Mouse (Mus musculus) C2C12 (cell line): ENCODE measurements around the gene Scfd2. TPM values are rescaled to one million over a fixed set of nuclear protein-coding genes. Genes with fewer than 3 reads are reported as not detected.

ENCODE experiments used
- H3K27me3 ChIP-seq: one replicate; pipeline ENCODE4 v1.6.1; 2011; ENCODE audit not compliant: control insufficient read depth, insufficient read depth, insufficient read length
- H3K36me3 ChIP-seq: one replicate; pipeline ENCODE4 v1.6.1; 2011; ENCODE audit not compliant: control insufficient read depth, insufficient read depth
- H3K4me3 ChIP-seq: one replicate; pipeline ENCODE4 v1.5.1; 2011; ENCODE audit warnings: mild to moderate bottlenecking, control low read depth; ENCODE audit not compliant: poor library complexity, insufficient read depth, severe bottlenecking
- H3K79me2 ChIP-seq: one replicate; pipeline ENCODE4 v1.6.1; 2011; ENCODE audit not compliant: control insufficient read depth, insufficient read depth
- H3K79me3 ChIP-seq: one replicate; pipeline ENCODE4 v1.6.1; 2011; ENCODE audit warnings: low read depth, control low read depth
- H3ac ChIP-seq: one replicate; pipeline ENCODE3; 2011; ENCODE audit warnings: low read depth; ENCODE audit not compliant: control insufficient read depth, insufficient read length
- CEBPB ChIP-seq: IDR thresholded peaks from one replicate; pipeline ENCODE4 v1.6.1; 2011; ENCODE audit warnings: low read depth, mild to moderate bottlenecking, control low read depth, moderate library complexity
- CTCF ChIP-seq: IDR thresholded peaks from one replicate; pipeline ENCODE4 v1.5.1; 2011; ENCODE audit not compliant: control insufficient read depth, insufficient read depth, insufficient read length
- FOSL1 ChIP-seq: IDR thresholded peaks from one replicate; pipeline ENCODE4 v1.8.0; 2011; ENCODE audit warnings: mild to moderate bottlenecking, low read length; ENCODE audit not compliant: poor library complexity, insufficient read depth, severe bottlenecking
- MAX ChIP-seq: IDR thresholded peaks from one replicate; pipeline ENCODE4 v1.6.1; 2011; ENCODE audit warnings: mild to moderate bottlenecking, control low read depth
- MYOD1 ChIP-seq: IDR thresholded peaks from one replicate; pipeline ENCODE4 v1.6.1; 2011; ENCODE audit warnings: low read depth; ENCODE audit not compliant: control insufficient read depth, insufficient read length
- MYOG ChIP-seq: IDR thresholded peaks from one replicate; pipeline ENCODE4 v1.6.1; 2011; ENCODE audit not compliant: control insufficient read depth, insufficient read length; ENCODE audit errors: extremely low read depth
- USF1 ChIP-seq: IDR thresholded peaks from one replicate; pipeline ENCODE4 v1.6.1; 2011; ENCODE audit warnings: low read depth, mild to moderate bottlenecking, control low read depth, moderate library complexity
- long read RNA-seq, 2 experiments: library from polyadenylated mRNA; unstranded; transcript quantifications; one replicate each; pipeline ENCODE4 v2.0.0; 2019 to 2020
- polyA plus RNA-seq: library from polyadenylated mRNA; unstranded; fragments of >200 nt; fragmentation: generic; extraction: Trizol; gene quantifications from one replicate; pipeline ENCODE4 v1.2.1, GENCODE M21; 2012; ENCODE audit warnings: missing spikeins

Scfd2 gene
- polyA plus RNA-seq, result 5.8 TPM
- long read RNA-seq, experiment 1, transcript Scfd2-201 (9 exons, 3,672 nt), result major isoform, 7 of 9 reads
- long read RNA-seq, experiment 1, partial matches to known transcripts, result 0 of 9 reads
- long read RNA-seq, experiment 1, other reads (novel, unspliced or antisense), result 2 of 9 reads
- long read RNA-seq, experiment 2, transcript Scfd2-201 (9 exons, 3,672 nt), result major isoform, 41 of 52 reads
- long read RNA-seq, experiment 2, partial matches to known transcripts, result 1 of 52 reads
- long read RNA-seq, experiment 2, other reads (novel, unspliced or antisense), result 8 of 52 reads

DNA sequence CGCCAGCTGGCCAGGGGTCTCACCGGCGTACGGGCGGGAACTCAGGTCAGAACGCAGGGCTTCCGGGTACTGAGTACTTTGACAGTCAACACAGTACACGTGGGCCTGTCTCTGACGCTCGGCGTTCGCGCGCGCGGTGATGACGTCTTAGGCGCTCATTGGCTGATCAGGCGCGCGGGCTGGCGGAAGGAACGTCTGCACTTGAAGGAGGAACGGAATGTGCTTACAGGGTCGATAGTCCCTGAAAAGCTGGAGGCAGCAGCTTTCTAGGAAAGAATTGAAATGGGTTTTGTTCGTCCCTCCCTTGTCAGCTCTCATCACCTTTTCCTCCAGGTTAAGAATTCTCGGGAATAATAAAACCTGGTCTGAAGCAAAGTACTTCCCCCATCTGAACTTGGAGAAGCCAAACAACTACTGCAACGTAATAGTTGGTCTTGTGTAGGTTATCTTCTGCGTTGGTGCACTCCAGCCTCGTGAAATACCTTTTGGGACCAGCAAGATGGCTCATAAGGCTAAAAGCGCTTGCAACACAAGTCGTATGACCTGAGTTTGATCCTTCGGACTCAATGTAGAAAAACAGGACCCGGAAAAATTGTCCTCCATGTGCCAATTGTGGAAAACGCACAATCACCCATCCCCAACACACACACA is at the start of gene Scfd2:
Scfd2 (minus strand) TSS at position 130 of the 651 bp plus-strand sequence.
- Histone ChIP-seq H3ac (peak within 1 kb of the TSS; percentile 75), H3K27me3 (no peaks in the 10 kb centered on the region), H3K4me3 (peak within 1 kb of the TSS; percentile 76), H3K79me3 (peaks cover 10% of the 10 kb centered on the region), H3K79me2 (peaks cover 23% of the 10 kb centered on the region), H3K36me3 (no peaks in the 10 kb centered on the region)
- TF ChIP-seq USF1, result peak; percentile 58
- no peak for TF ChIP-seq CTCF
- no peak for TF ChIP-seq CEBPB
- TF ChIP-seq MAX, result peak; percentile 99

DNA sequence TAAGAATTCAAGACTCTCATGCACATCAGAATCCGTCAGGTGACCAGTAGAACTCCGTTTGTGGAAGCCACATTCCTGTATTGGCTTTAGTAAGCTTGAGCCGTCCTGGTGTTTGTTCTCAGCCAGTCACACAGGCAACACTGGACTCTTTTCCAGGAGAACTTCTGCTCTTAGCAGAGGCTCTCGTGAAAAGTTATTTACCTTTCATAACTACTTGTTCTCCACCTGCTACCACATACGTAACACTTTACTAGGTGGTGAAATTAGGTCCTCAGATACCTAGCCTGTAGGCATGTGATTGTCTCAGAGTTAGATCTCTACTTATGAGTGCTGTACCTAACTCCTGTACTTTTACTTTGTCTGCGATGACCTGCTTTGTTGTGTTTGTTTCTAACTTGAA is 40.2 kb upstream of the Scfd2 start:
- Histone ChIP-seq H3ac (no peak overlapping the region), H3K4me3 (no peak overlapping the region), H3K79me3 (no peaks in the 10 kb centered on the region), H3K27me3 (no peaks in the 10 kb centered on the region), H3K79me2 (peaks cover 3% of the 10 kb centered on the region), H3K36me3 (peaks cover 69% of the 10 kb centered on the region)
- TF ChIP-seq USF1 (no peak), MYOD1 (no peak), CTCF (no peak), FOSL1 (no peak), MYOG (no peak), CEBPB (no peak), MAX (no peak)

DNA sequence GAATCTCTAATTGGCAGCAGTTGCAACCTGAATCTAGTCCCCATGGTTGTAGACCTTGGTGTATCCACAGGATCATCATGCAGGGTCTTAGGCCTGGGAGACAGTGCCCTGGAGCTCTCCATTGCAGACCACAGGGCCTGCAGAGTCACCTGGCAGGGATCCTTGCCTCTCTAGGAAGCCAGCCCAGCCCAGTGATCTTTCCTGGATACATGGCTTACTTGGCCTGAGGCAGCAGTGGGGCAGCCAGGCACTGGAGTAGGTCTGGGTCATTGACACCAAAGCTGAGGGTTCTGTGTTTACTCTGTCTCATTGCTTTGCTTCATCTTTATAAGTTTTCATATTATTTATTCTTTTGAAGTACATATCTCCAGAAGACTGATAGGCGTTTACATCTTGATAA is 29.6 kb upstream of the Scfd2 start:
- Histone ChIP-seq H3K27me3 (no peaks in the 10 kb centered on the region), H3ac (no peak overlapping the region), H3K79me3 (peaks cover 5% of the 10 kb centered on the region), H3K79me2 (no peaks in the 10 kb centered on the region), H3K4me3 (no peak overlapping the region), H3K36me3 (peaks cover 63% of the 10 kb centered on the region)
- no peak for TF ChIP-seq MYOD1
- TF ChIP-seq CEBPB, result no peak
- TF ChIP-seq CTCF, result no peak
- TF ChIP-seq USF1, result no peak
- no peak for TF ChIP-seq FOSL1
- no peak for TF ChIP-seq MAX
- no peak for TF ChIP-seq MYOG

DNA sequence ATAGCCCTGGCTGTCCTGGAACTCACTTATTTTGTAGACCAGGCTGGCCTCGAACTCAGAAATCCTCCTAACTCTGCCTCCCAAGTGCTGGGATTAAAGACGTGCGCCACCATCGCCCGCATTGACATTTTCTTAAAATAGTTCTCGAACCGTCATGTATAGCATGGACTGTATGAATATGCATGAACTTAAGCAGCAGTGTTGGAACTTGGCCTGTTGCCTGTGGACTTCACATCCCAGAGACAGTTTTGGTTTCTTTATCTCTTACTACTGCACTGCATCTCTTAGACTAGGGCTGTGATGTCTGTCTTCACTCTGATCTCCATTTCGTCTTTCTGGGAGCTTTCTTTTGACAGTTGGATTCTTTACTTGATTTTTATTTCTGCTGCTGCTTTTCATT is 18.0 kb upstream of the Scfd2 start:
- TF ChIP-seq MYOG, result no peak
- TF ChIP-seq USF1, result no peak
- TF ChIP-seq CEBPB, result no peak
- TF ChIP-seq CTCF, result no peak
- TF ChIP-seq MYOD1, result no peak
- no peak for TF ChIP-seq MAX
- no peak for TF ChIP-seq FOSL1
- peaks cover 65% of the 10 kb centered on the region for H3K36me3 ChIP-seq
- peaks cover 56% of the 10 kb centered on the region for H3K79me2 ChIP-seq

DNA sequence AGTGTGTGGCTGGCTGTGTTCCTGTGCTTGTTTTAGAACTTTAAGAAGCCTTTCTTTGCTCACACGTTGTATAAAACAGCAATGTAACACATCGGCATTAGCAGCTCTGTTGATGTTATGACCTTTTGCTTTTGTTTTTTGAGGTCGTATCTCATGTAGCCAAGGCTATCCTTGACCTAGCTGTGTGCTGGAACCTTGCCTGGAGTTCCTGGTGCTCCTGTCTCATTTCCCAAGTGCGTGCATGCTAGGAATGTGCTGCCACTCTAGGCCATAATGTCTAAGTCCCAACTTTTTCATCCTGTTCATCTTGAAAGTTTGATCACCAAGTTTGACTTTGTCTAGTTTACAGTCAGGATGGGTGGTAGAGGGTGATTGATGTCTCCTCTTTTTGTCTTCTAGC is 14.0 kb upstream of the Scfd2 start:
- Histone ChIP-seq H3K27me3 (no peaks in the 10 kb centered on the region), H3K4me3 (no peak overlapping the region), H3ac (no peak overlapping the region), H3K79me3 (peaks cover 39% of the 10 kb centered on the region), H3K79me2 (peaks cover 68% of the 10 kb centered on the region), H3K36me3 (peaks cover 69% of the 10 kb centered on the region)
- TF ChIP-seq USF1, result no peak
- no peak for TF ChIP-seq FOSL1
- TF ChIP-seq MAX, result no peak
- no peak for TF ChIP-seq CEBPB
- TF ChIP-seq CTCF, result no peak
- TF ChIP-seq MYOG, result no peak
- TF ChIP-seq MYOD1, result no peak

More for the DNA sequence above, 18.0 kb upstream of the Scfd2 start:
- Histone ChIP-seq H3K79me3 (peaks cover 19% of the 10 kb centered on the region), H3ac (no peak overlapping the region), H3K27me3 (no peaks in the 10 kb centered on the region), H3K4me3 (no peak overlapping the region)
